Mouse (Mus musculus) left cerebral cortex, postnatal 25 days (tissue): Measurements from ENCODE around the gene Glrx2. TPM values are rescaled to one million over a fixed set of nuclear protein-coding genes. Genes with fewer than 3 reads are reported as not detected.
"Not testable (repeated sequence)": the region's sequence is repeated elsewhere in the genome, so short reads cannot be mapped to it uniquely, and the experiment has no call there.

Source experiments
- DNase-seq, 2 experiments: peaks; one replicate each; pipeline ENCODE4 v3.0.0; 2022; ENCODE audit warnings: low spot score in 2 of 2, mixed read lengths in 1 of 2
- intact Hi-C: fragments of 180-260 bp; cut with DNase I; formaldehyde crosslinking; loops from one replicate; pipeline ENCODE4 v1.15.1; 2025
- total RNA-seq, 2 experiments: library from RNA; stranded (reverse); gene quantifications; 2 replicates each; pipeline ENCODE4 v1.2.3; 2021

The Glrx2 gene
- 100 to 1,000 TPM; 106 to 112 TPM for total RNA-seq

- DNase-seq, intact Hi-C loops: not testable (repeated sequence)
Observed at GRCm38 (mm10) chr1:143716038-143716437, at the start of gene Glrx2. TSS of gene Glrx2 (plus strand) at chr1:143716338.

GRCm38 (mm10) chr1:143675734-143676361 is 40.3 kb upstream of the Glrx2 start:
- intact Hi-C loops: no loop called here
- no peak for DNase-seq

DNA sequence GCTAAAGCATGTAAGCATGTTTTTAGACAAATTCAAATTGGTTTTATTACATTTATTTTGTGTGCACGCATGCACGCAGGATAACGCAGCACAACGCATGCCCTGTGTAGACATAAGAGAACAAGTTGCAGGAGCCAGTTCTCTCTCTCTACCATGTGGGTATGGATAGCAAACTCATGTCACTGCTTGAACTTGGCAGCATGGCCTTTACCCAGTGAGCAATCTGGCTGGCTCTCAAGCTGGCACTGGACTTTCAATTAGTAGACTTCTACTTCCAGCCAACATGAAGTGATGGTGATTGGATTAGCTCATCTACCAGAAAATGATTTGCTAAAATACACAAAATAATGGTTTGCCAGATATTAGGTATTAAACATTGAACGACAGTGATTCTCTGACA is 35.0 kb upstream of the Glrx2 start:
- intact Hi-C loops: no loop called here
- no peak for DNase-seq

- DNase-seq: no peak
- intact Hi-C loops: no loop called here
Observed at GRCm38 (mm10) chr1:143684849-143685248, 31.3 kb upstream of the Glrx2 start.

GRCm38 (mm10) chr1:143701736-143702135 is 14.4 kb upstream of the Glrx2 start:
- intact Hi-C loops: loop anchor here (1.0 kb wide), 1 partner anchor 38 kb away; no protein-coding TSS in a partner anchor
- DNase-seq: no peak

DNA sequence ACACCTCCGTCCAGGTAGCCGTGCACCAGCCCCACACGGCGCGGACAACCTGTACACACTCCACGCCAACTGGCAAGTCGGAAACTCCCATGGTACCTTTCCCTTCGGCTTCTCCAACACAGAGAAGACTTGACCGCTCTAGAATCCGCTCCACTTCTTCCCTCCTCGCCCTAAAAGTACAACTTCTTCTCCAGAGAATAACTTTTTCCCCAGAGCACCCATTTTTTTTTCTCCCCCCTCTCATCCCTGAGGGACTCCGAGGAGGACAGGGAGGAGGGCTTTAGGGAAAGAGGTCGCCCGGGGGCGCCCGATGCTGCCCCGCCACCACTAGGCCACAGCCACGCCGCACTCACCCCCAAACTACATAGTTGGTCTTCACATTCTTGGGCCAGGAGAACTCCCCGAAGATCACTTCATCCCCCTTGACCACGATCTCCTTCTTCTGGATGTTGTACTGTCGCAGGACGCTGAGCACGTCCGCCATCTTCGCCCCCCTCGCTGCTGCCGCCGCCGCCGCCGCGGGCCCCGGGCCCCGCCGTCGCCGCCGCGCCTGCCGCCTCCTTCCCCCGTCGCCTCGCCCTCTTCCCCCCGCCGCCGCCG is 13.9 kb upstream of the Glrx2 start:
- peak in 1 of 2 experiments; percentile 32 for DNase-seq
- intact Hi-C loops: loop anchor here (1.0 kb wide), 1 partner anchor 37 kb away; no protein-coding TSS in a partner anchor

DNA sequence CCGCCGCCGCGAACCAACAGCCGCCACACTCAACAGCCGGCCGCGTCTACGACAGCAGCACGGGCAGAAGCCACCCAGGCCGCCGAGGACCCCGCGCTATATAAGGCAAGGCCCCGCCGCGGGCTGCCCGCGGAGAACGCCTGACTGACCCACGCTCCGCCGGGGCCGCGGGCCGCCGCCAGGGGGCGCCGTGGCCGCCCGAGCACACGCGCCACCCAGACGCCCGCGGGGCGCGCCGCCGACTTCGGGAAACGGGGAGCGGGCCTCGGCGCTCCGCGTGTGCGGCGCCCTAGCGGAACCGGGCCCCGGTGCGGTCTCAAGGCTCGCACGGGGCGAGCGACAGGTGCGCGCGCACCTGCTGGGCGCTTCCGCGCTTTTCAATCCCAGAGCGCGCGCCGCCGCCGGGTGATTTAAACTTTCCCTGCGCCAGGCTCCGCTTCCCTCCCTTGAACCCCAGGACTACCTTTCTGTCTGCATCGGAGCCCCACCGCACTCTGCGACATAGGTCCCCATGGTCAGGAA is 13.3 kb upstream of the Glrx2 start, which contains the start of gene Cdc73:
Gene Cdc73, minus strand, starts transcription at position 153 of the 522 bp plus-strand sequence.
- intact Hi-C loops: loop anchor here (1.0 kb wide), 1 partner anchor 36 kb away; no protein-coding TSS in a partner anchor

DNA sequence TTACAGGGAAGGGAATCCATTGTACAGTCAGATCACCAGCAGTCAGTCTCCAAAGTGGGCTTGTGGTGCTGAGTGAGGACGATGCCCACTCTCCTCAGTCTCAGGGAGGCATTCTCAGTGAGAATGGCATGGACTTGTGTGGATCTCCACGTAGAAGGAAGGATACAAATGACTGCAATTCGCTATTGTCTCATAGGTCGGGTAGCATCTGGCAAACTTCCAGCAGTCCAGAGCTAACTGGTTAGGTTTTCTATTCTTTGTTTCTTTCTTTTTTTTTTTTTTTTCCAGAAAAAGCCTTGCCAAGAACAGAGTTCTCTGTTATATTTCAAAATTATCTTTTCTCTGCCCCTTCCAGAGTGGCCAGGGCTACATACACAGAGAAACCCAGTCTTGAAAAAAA is 9.1 kb upstream of the Glrx2 start:
- no peak for DNase-seq
- intact Hi-C loops: no loop called here

More for the DNA sequence above, 13.3 kb upstream of the Glrx2 start, which contains the start of gene Cdc73:
- peak; percentile 91 to 93 for DNase-seq

DNA sequence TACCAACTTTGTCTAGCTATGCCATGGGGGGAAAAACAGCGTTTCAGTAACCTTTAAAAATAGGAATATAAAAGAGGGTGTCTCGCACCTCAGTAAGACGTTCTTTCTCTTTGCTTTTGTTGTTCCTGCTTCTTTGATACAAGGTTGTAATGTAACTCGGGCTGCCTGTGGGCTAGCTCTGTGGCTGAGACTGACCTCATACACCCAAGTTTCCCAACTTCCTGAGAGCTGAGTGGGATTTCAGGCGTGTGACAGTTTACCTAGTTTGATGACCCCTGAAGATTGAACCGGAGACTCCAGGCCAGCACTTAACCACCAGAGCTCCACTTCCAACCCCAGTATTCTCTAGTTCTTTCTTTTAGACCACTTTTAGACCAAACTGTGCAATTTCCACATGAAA is 7.8 kb upstream of the Glrx2 start:
- no peak for DNase-seq
- intact Hi-C loops: no loop called here

GRCm38 (mm10) chr1:143709966-143710626 is 6.0 kb upstream of the Glrx2 start:
- intact Hi-C loops: no loop called here
- no peak for DNase-seq

- intact Hi-C loops: no loop called here
- no peak for DNase-seq
Observed at GRCm38 (mm10) chr1:143710627-143710976, 5.5 kb upstream of the Glrx2 start.

DNA sequence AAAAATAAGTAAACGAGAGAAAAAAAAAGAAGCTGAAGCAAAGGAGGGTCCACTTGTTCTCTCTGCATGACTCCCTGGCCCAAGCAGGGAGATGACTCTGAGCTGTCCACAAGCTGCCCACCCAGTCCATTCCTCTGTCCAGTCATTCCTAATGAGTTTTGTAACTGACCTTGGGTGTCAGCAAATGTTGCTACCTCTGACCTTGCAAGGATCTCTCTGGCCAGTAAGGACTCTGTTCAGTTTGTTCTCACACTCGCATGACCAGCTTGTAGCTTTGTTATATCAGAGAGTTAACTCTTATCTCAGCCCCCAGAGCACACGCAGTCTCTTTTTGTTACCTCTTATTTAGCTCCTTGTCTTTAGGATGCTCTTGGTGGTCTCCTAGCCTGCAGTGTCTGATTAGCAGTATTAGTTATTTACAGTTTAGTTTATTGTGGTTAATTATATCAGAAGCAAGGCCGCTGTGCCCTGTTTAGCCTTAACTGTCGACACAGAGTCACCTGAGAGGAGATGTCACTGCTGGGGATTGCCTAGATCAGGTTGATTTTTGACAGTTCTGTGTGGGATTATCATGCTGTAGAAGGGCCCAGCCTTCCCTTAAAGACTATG is 8.4 kb downstream of the Glrx2 start:
- DNase-seq: no peak
- intact Hi-C loops: no loop called here

DNA sequence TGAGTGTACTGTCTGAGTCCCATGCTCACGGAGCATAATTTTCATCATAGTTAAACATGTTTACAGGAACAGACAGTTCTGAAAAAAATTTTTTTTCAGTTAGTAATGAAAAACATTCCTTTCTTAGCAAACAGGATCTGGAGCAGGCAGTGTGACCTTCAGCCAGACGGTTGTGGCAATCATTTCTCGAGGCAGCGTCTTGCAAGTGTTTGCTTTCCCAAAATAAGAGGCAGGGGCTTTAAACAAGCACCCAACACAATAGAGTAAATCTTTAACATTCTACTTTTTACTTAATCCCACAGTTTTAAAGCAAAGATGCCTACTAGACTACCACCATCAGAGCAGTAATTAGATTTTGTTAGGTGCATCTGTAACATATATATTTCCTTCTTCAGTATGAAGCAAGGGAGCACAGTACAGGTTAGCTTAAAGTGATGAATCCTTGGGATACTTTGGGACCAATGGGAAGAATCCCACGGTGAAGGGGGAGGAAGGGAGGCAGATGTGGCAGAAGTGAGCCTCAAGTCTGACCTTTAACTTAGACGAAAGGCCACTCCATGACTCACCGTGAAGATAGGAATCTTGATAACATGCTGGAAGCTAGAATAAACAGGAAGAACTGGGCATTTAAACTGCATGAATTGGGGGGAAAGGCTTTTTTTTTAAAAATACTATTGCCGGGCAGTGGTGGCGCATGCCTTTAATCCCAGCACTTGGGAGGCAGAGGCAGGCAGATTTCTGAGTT is 11.7 kb downstream of the Glrx2 start:
- no peak for DNase-seq
- intact Hi-C loops: no loop called here

DNA sequence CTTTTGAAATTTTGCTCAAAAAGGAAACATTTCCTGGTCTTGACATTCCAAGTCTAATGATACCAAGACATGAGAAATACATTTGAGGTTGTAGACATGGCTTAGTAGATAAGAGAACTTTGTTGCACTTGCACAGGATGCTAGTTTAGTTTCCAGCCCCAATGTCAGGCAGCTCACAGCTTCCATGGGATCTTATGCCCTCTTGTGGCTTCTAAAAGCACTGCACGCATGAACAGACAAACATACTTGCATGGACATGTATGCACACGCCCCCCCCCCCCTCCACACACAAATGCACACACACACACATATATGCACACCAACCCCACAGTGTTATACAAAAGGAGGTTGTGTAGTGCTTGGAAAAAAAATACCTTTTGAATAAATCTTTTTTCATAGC is 14.8 kb downstream of the Glrx2 start:
- intact Hi-C loops: no loop called here
- no peak for DNase-seq

DNA sequence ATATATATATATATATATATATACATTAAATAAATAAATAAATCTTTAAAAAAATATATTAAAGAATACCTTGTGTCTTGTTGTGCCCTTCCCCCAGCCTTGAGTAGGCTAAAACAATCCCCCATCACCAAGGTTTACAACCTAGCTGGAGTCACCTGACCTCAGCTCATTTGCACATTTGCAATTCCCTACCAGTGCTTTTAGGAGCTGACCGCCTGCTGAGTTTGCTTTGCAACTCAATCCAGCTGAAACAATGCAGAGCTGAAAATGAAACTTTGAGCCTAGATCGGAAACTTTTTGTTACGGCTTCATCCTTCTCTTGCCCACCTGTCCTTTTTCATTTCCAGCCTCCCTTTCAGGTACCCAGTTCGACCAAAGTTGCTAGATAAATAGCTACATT is 15.6 kb downstream of the Glrx2 start:
- intact Hi-C loops: no loop called here
- no peak for DNase-seq

- DNase-seq: no peak
- intact Hi-C loops: no loop called here
Observed at GRCm38 (mm10) chr1:143733914-143734410, 17.8 kb downstream of the Glrx2 start.

GRCm38 (mm10) chr1:143738811-143739210 is 22.7 kb downstream of the Glrx2 start:
- intact Hi-C loops: loop anchor here (1.0 kb wide), 1 partner anchor 37 kb away; the partner anchor contains the start of gene Cdc73
- no peak for DNase-seq

DNA sequence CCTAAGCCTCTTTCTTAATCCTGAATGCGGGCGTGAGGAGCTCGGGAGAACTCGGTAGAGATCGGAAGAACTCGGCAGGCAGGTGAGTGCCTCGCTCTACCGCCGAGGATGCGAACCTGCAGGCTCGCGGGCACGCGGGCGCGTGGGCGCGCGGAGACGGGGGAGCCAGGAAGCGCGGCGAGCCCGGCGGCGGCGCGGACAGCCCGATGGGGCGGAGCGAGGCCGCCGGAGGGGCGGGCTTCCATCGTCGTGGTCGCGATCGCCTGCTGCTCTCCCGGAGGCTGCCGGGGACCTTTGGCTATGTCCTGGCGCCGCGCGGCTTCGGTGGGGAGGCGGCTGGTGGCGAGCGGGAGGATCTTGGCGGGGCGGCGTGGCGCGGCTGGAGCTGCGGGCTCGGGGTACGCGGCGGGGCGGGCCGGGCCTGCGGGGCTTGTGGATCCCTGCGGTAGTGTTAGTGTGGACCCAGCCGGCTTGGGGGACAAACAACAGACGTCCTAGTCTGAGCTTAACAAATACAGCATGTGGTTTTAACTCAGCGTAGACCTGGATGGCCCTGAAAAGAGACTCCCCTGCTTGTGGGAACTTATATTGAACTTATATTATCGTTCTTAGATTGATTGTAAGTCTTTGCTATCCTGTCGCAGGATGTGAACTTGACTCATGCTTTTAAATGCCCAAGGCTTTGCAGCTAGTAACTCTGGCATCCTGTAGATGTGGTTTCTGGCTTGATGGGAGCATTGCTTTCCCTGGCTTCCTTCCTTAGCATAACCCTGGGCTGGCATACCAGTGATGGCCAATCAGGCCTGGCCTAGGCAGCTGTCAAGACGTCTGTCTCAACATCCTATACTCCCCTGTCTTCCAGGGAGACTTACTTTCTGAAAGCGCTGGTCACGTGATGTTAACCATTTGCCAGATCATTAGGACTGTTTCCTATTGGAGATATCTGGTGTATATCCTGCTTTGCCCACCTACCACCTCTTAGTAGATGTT is 23.5 kb downstream of the Glrx2 start:
- DNase-seq: peak; percentile 90 to 94
- intact Hi-C loops: loop anchor here (1.0 kb wide), 1 partner anchor 37 kb away; the partner anchor contains the start of gene Cdc73
